Mouse (Mus musculus) layer of hippocampus, adult 2 months (tissue): ENCODE data around the gene Hoxc4. TPM values are rescaled to one million over a fixed set of nuclear protein-coding genes. Genes with fewer than 3 reads are reported as not detected.

Source experiments
- DNase-seq, 2 experiments: peaks; one replicate each; pipeline ENCODE4 v3.0.0; 2022; ENCODE audit warnings: low spot score in 2 of 2
- H3K27ac ChIP-seq: fragments of 200-600 bp; 2 replicates; pipeline ENCODE4 v1.8.1; 2022
- H3K4me3 ChIP-seq: fragments of 200-600 bp; 2 replicates; pipeline ENCODE4 v1.8.1; 2022; ENCODE audit warnings: mild to moderate bottlenecking
- CTCF ChIP-seq: fragments of 200-600 bp; conservative IDR thresholded peaks from 2 replicates; pipeline ENCODE4 v1.8.1; 2022; ENCODE audit warnings: antibody characterized with exemption, mild to moderate bottlenecking, moderate library complexity
- total RNA-seq, 2 experiments: library from RNA; stranded (reverse); gene quantifications; 2 replicates each; pipeline ENCODE4 v1.2.3; 2021

The Hoxc4 gene
- total RNA-seq, 2 experiments from 2014 or later = not detected

DNA sequence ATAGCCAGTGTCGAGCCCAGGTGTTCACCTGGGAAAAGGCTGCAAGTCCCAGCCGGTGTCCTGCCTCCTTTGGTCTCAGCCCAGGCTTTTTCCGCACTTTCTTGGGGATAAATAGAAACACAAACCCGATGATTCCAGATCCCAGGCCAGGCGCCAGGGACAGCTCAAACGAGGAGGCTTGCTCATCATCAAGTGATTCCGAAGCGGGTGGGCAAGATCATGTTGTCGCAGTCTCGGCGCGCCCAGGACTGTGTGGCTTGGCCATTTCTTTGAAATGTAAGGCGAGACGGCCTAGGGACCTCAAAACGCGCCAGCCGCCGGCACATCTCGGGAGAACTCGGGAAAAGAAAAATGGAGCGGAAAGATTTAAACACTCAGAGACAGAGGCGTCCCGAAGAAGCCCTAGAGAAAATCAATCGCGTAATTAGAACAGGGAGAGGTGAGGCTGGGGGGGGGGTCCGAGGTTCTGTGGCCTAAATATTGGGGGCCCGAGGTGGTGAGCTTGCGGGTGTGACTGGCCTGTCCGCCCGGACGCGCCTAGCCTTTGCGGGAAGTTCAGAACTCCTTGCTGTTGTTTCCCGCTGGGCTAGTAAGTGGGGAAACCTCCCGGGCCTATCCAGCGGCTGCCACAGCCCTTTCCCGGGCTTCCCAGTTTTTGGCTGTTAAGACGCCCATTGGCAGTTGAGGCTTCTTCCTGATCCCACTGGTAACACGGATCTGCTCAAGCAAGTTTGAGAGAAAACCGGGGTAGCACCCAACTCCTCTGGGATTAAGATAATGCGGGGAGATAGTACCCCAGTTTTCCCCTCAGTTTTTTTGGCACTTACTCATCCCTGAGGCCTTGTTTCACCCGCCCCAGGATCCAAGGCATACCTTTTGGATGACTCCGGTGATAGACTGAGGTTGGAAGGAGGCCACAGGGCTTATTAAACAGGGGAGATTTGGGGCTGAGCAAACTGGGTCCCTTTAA is 8.8 kb downstream of the Hoxc4 start:
- TF ChIP-seq CTCF = no peak
- no peak for DNase-seq
- Histone ChIP-seq H3K4me3 (no peak overlapping the region), H3K27ac (no peak overlapping the region)

DNA sequence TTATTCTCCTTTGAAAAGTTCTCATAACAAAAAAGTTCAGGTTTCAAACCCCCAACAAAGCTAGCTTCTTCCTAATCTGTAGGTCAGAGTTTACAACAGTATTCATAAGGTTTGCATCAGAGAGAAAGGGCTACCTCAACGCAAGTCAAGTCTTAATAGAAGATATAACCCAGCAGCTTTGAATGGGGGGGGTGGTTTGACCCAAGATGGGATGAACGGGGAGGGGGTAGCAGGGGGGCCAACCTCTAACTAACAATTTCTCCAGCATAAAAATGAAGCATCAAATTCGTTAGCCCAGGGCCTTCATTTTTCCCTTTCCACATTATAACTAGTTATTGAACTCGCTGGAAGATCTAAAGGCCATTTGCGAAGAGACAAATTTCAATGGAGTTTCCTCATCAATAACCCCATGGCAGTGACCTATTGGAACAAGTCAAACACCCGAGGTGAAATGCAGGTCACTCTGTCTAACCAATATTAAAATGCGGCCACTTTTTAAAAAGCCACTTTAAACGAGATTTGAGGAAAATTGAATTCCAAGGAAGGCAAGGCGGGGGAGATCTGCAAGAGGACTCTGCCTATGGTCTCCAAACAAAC is 10.3 kb downstream of the Hoxc4 start:
- no peak for DNase-seq
- no peak overlapping the region for H3K27ac ChIP-seq
- no peak for TF ChIP-seq CTCF
- no peak overlapping the region for H3K4me3 ChIP-seq

DNA sequence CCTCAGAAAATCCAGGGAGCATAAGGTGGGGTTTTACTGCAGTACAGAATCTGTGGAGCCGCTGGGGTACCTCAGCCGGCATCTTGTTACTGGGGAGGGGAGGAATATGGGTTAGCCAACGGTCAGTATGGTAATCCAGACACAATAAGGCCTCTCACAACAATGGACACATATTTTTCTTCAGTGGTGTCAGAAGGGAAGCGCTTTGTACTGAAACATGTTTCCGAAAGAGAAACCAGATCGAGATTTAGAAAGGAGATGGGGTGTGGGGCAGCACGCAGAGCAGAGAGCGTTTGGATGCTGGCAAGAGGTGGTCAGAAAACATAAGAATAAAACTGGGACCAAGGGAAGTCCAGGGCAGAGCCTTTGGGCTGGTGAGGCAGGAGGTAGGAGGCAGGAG is 11.4 kb downstream of the Hoxc4 start:
- Histone ChIP-seq H3K4me3 (no peak overlapping the region), H3K27ac (no peak overlapping the region)
- TF ChIP-seq CTCF = no peak
- no peak for DNase-seq

DNA sequence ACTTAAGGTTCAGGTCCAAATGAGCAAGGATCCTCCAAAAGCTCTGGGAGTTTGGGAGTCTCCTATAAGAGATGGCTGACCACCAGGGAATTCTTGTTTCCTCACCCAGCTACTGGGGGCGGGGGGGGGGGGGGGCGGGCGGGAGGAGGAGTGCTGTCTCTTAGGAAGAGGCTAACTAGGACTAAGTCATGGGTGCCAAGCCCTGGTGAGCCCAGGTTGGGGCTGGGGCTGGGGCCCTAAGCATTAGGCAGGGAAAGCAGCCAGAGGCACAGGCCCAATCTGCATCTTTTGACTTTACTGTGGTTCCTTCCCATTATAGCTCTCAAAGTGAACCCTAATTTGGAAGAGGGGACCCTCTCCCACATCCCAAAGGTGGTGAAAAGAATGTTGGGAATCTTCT is 13.4 kb downstream of the Hoxc4 start:
- no peak for TF ChIP-seq CTCF
- no peak overlapping the region for H3K4me3 ChIP-seq
- DNase-seq = no peak
- no peak overlapping the region for H3K27ac ChIP-seq

DNA sequence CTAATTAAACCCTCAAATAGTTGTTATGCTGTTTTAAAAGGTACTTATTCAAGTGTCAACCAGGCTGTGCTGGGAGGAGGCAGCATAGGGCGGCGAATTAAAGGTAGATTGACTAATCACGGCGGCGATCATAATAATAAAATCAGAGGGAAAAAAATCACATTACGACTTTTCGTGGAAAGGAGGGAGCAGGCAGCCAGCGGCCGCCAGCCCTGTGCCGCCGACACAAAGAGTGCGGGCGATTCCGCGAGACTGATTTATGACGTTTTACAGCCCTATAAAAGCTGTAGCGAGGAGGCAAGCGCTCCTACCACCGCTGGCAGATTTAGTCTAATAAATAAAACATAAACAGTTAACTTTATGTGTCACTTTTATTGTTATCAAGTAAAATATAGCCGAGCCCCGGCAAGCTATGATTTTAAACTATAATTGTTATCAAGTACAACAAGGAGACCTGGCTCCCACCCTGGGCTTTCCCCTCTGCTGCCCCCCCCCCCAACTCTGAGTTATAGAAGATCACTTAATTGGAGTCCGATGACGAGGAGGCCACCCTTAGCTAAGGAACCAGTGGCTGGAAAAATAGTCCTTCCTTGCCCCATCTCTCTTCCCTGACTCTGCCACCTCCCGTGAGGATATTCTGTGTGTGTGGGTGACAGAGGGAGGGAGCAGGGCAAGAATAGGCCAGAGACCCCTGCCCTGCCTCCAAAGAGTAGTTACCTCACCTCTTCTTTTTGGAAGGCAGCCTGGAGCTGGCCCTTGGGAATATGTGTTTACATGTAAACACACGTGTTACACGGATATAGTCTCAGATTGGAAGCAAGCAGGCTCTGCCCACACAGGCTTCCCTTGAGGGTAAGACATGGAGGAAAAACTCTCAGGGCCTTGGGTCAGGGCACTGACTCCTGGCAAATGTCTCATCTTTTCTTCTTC is 14.2 kb downstream of the Hoxc4 start:
- no peak for TF ChIP-seq CTCF
- Histone ChIP-seq H3K27ac (no peak overlapping the region), H3K4me3 (no peak overlapping the region)
- DNase-seq = no peak

DNA sequence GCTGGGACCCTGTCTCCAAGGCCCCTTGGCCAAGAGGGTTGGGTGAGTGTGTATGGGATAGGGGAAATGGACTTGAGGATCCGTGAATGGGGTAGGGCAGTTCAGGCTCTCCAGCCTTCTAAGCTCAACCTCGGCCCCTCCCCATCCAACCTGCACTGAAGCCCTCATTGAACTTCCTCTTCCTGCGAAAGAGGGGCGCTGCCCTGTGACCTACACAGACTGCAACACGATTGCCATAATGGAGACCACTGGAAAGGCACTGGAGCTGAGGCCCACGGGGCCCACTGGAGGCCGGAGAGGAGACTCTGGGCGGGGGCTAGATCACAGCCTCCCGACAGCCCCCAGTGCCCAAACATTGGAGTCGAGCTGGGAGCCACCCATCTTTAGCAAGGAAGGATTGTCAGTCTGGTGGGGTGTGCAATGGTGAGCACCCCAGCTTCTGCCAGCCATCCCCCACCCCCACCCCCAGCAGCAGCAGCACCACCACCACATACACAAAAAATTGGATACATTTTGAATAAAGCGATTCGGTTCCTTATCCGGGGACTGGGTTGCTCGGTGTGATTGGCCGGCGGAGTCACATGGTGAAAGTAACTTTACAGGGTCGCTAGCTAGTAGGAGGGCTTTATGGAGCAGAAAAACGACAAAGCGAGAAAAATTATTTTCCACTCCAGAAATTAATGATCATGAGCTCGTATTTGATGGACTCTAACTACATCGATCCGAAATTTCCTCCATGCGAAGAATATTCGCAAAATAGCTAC is 15.5 kb downstream of the Hoxc4 start:
- Histone ChIP-seq H3K27ac (no peak overlapping the region), H3K4me3 (no peak overlapping the region)
- TF ChIP-seq CTCF = no peak
- no peak for DNase-seq

DNA sequence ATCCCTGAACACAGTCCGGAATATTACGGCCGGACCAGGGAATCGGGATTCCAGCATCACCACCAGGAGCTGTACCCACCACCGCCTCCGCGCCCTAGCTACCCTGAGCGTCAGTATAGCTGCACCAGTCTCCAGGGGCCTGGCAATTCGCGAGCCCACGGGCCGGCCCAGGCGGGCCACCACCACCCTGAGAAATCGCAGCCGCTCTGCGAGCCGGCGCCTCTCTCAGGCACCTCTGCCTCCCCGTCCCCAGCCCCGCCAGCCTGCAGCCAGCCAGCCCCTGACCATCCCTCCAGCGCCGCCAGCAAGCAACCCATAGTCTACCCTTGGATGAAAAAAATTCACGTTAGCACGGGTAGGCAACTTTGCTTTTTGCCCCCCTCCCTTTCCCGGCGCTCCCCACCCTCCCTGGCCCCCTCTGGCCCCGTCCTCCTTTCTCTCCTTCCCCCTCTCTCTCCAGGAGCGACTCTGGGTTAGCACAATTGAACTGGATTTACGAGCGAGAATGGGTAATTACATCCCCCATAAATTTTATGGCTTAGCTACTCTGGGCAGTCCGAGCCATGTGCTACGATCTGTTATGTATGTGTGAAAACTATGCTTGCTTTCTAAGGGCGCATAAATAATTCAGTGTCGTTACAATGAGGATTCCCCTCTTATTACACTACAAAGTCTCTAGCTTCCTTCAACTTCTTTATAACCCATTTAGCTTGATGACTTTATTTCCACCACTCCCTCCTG is 16.2 kb downstream of the Hoxc4 start:
- Histone ChIP-seq H3K27ac (no peak overlapping the region), H3K4me3 (no peak overlapping the region)
- no peak for TF ChIP-seq CTCF
- DNase-seq = no peak

DNA sequence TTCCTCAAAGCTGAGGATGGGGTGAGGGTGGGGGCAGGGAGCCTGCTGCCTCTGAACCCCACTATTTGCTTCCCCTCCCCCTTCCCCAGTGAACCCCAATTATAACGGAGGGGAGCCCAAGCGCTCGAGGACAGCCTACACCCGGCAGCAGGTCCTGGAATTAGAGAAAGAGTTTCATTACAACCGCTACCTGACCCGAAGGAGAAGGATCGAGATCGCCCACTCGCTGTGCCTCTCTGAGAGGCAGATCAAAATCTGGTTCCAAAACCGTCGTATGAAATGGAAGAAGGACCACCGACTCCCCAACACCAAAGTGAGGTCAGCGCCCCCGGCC is 16.8 kb downstream of the Hoxc4 start:
- Histone ChIP-seq H3K27ac (no peak overlapping the region), H3K4me3 (no peak overlapping the region)
- no peak for DNase-seq
- TF ChIP-seq CTCF = no peak

DNA sequence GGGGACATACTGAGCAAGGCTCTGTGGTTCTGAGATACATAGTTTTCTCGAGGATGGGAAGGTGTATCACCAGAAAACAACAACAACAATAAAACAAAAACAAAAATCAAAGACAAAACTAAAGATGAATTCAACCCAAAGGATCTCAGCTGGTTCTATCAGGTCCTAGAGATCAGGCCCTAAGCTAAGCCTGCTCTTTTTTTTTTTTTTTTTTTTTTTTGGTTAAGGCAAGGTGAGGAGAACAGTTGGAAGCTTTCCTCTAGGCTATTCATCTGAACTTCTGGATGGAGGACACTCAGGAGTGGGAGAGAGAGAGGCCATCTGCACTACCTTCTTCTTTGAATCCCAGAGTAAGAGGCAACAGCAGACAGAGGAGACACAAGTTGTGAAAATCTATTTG is 18.8 kb downstream of the Hoxc4 start:
- TF ChIP-seq CTCF = no peak
- DNase-seq = no peak
- H3K27ac ChIP-seq = no peak overlapping the region
- no peak overlapping the region for H3K4me3 ChIP-seq

DNA sequence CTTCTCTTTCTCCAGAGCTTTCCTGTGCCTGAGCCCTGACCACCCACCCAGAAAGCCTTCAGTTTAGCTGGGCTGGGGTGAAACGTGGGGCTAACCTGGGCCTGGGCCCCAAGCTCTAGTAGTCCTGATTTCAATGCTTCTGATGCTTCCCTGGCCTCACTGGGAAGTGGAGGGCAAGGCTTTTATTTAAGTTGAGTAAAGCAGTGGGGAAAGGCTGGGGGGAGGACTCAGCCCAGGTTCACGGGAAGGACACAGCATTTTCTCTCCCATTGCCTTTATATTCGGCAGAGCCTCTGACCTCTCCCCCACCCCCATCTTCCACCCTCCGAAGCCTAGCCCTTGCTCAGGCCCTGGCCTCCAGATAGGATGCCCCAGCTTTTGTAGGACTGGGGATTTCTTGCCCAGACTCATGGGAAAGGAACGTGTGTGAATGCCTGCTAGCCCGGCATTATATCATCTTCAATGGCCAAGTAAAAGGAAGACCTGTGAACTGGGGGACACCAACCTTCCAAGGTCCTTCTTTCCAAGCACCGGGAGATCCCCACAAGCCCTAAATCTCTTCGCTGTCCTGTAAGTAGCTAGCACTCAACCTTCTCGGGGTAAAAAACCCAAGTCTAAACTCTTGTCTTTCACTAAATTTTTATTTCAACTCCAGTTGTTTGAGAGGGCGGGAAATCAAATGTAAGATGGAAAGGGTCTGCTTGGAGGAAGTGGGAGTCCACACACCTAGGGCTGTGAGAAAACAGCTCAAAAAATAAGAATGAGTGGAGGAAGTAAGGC is 20.2 kb downstream of the Hoxc4 start:
- TF ChIP-seq CTCF = no peak
- no peak for DNase-seq
- Histone ChIP-seq H3K27ac (no peak overlapping the region), H3K4me3 (no peak overlapping the region)

DNA sequence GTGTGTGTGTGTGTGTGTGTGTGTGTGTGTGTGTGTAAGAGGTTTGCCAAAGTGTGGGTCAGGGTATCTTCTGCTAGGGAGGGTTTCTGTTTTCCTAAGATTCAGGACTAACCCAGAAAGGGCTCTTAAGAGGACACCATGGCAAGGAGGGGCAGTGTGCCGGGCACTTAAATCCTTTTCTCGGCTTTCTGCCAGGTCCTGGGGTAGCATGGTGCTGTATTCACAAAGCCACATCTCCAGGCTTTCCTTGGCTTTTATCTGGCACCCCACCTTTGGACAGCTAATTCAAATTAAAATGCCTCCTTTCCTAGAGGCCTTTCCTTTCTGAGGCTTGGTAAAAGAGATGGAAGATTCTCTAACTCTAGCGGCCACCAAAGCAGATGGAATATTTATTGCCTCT is 20.9 kb downstream of the Hoxc4 start:
- TF ChIP-seq CTCF = no peak
- Histone ChIP-seq H3K27ac (no peak overlapping the region), H3K4me3 (no peak overlapping the region)
- DNase-seq = no peak
